Mouse (Mus musculus) heart, adult 8-10 months (tissue): ENCODE measurements around the gene Cdc14b. TPM values are rescaled to one million over a fixed set of nuclear protein-coding genes. Genes with fewer than 3 reads are reported as not detected.

Experiments used
- DNase-seq: peaks from one replicate; pipeline ENCODE4 v3.0.0; 2022; ENCODE audit warnings: low spot score
- total RNA-seq, 4 experiments: library from RNA; stranded (reverse); gene quantifications; 2 replicates each; pipeline ENCODE4 v1.2.4; 2022

The Cdc14b gene
- total RNA-seq, 4 experiments from 2014 or later, result 7.7 to 11.5 (median 9.7) TPM

DNA sequence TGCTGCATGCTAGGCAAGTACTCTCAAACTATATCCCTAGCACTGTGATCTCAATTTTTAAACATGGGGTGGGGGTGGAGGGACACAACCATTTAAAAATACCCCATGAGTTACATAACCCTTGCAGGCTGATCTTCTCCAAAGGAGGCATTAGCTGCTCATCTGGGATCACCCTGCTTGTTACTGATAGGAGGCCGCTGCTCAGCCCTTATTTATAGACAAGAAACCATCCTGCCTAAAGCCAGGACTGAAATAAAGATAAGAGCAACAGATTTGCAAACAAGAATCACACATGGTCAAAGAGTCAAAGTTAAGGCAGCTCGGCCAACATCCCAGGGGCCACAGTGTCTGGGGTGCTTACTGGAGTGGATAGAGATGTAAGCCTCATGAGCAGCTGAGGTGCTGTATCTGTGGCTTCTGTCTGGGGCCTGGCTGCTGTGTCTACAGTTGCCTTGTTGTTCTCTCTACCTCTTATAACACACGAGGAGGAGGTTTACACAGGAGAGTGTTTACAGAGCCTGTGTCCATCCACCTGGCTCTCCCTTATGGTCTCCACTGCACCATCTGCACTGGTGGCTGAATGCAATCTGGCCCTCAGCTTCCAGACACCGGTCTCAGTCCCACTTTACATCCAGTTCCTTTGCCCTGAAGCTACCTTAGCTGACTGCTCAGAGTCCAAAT lies 38.0 kb downstream of the Cdc14b start:
- no peak for DNase-seq

DNA sequence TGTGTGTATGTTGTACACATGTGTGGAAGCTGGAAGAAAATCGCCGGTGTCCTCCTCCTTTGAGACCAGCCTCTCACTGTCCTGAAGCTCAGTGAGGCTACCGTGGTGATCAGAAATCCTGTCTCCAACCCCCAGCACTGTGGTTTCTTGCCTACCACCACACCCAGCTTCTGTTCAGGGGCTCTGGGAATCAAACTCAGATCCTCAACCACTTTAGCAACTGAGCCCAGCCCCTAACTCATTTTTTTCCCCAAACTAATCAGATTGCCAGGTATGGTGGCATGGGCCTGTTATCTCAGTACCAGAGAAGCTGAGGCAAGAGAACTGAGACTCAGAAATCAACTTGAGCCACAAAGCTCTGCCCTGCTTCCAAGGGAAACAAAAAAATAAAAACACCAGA lies 39.3 kb downstream of the Cdc14b start:
- no peak for DNase-seq

DNA sequence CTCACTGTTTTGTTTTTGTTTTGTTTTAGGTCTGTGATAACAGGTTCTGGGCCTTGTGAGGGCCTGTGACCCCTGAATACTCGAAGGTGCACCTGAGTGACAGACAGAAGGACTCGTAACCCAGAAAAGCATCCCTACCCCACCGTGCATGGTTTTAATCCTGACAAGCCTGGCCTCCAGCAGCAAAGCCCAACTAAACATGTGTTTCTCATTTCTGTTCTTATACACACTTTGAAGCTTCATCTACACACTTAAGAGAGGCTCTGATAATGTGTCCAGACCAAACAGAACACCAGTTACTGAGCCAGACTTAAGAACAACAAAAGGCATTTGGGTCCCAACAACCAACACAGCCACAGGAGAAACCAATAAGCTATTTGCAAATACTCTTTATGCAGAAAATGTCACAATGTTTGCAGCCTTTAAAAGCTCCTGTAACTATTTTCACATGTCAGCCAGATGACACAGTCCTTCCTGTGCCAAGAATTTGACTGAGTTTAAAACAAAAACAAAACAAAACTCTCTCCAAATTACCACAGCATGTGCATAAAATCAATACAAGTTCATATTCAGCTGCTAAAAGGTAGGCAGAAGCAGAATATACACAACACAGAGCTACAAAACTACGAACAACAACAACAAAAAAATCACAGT lies 39.9 kb downstream of the Cdc14b start:
- DNase-seq, result no peak

DNA sequence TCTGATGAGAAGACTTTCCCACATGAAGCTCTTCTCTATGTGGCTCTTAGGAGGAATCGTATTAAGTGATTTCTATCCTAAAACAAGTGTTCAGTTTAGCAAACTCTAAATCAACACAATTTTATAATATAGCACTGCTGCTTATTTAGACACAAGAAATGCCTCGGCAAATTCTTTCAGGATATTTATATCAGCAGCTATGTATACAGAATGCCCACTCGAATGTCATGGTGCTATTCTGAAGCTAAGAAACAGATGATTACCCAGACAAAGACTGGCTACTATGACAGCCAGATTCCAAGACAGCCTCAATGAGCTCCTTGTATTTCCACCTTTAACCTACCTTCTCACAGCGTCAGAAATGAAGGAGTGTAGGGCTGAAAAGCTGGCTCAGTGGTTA lies 42.0 kb downstream of the Cdc14b start:
- no peak for DNase-seq

DNA sequence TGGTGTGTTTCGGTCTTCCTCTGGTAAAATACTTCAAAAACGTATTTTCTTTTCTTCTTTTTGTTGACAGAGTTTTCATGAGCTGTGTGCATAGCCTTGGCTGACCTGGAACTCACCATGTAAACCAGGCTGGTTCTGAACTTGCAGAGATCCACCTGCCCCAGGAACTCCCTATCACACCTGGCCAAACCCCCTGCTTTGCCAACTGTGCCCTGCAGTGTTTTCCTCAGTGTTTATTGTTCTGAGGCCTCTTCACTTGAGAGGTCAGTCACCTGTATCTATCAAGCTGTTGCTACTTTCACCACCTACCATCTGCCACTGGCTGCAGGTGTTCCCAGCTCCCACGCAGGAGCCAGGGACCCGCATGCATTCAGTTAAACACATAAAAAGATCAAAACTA lies 48.4 kb downstream of the Cdc14b start:
- DNase-seq, result no peak

DNA sequence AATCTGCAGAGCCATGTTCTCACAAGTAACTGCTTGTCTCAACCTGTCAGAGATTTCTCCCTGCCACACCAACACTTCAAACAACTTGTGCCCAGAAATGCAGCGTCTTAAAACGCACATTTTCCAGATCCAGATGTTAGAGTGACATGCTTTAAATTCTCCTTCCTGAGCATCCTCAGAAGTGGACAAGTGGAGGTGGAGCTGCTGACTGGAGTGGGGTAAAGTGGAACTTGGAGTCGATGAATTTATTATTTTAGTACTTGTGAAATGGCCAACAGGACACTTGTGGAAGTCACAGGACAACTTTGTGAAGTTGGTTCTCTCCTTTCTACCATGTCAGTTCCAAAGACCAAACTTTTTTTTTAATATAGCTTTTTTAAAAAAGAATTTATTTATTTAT lies 49.4 kb downstream of the Cdc14b start:
- no peak for DNase-seq

DNA sequence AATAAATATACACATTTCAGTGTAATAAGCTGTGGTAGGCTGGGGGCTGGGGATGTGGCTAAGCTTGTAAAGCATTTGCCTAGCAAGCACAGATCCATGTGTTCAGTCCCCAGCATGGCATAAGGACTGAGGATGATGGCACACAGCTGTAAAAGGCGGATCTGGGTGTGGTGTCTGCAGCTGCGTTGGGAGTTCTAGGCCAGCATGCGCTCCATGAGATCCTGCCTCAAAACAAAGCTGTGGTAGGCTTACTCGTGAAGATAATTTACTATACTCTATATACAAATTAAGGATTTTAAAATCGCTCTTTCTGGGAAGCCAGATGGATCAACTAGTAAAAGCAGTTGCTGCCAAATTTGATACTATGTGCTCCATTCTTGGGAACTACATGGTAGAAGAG lies 60.2 kb downstream of the Cdc14b start:
- no peak for DNase-seq

DNA sequence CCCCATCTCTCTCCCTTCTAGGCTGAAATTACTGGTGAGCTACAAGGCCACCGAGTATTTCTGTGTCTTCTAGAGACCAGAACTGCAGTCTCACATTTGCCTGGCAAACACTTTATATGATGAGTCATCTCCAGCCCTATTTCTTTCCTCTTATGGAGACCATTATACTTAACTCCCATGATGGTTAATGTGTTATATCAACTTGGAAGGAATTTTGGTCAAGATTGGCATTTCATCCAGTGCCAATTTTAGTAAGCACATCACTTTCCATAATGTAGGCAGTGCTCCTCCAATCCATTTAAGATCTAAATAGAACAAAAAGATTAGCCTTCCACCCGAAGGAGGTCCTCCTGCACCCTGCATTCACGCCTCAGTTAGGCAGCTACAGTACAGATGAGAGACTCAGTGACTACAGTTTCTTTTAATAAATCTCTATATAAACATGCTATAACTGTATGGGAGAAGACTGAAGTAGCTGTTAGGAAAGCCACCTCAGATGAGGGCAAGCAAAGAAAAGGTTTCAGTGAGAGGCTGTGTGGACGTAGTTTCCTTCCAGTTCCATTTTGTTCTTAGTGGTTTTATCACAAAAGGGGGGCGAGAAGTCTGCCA lies 63.0 kb downstream of the Cdc14b start:
- DNase-seq, result no peak

DNA sequence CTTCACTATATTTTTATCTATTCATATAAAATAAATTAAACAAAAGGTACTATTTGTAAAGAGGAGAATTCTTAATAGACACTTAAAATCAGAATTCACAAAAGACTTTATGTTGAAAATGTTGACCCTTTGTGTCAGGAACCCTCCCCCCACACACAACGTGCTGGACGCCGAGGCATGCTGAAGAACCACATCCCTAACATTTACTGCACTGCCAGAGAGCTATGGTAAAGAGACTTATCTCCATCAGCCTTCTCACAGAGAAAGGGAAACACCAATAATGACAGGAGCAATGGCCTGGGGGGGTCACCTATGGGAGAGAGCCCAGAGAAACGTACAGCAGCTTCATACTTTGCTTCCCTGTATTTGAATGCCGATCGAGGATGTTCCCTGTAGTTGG lies 66.9 kb downstream of the Cdc14b start:
- no peak for DNase-seq

DNA sequence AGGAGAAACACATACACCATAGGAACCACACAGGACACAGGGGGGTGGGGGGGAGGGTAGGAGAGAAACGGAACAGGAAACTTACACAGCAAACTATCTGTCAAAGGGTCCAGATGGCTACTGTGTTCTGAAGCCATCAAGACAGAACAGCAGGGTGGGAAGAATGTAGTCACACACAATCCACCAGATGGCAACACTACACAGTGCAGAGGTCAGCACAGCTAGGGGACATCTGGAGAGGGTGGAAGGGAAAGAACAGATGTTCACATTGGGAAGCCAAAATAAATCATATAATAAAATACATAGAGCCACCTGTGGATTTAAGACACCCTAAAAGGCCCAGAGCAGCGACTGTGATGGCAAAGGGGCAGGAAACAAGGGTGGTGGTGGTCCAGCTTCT lies 69.9 kb downstream of the Cdc14b start:
- DNase-seq, result no peak

DNA sequence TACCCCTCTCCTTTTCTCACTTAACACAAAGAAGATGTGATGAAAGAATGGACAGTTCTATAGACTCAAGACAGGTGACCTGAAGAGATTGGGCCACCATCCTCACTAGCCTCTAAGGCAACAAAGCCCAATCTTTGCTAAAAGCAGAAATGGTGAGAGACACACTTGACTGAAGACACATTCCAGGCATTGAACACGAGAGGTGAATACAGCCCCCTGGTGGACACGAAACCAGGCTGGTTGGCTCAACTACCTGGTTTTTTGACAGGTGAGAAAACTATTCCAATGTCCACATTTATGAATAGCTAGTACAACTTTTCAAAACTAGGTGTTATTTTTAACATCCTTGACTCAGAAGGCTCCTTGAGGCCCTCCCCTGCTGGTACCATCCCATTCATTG lies 70.4 kb downstream of the Cdc14b start:
- no peak for DNase-seq

DNA sequence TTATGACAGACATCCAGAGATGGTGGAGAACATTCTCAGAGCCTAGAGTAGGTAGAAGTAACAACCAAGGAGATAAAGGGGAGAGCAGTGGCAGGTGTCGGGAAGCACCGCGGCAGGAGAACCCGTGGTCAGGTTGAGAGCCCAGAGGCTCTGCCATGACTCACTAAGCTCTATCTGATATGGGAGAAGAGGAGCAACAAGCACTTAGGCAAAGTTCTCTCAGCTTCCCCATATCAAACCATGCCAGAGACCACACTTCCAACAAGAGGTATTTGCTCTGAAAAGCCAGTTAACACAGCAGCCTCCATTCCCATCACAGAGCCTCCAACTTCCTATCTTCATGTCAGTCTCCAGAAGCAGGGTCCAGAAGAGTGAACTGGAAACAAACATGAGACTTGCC lies 74.2 kb downstream of the Cdc14b start:
- no peak for DNase-seq

DNA sequence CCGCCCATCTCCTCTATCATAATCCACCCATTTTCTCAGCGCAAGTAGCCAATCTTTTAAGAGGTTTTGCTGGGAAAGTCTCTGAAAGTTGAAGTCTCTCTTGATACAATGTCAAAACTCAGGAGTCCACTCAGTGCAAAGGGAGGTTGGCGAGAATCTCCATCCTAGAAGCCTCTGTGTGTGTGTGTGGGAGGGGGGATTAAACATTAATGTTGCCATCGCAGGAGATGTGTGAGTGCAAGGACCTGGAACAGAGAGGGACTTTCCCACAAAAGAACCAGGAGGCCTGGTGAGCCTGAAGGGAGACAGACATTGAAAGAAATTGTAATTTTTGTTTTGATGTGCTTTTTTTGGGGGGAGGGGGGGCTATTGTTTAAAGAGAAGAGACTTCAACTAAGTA lies 76.8 kb downstream of the Cdc14b start:
- DNase-seq, result no peak

DNA sequence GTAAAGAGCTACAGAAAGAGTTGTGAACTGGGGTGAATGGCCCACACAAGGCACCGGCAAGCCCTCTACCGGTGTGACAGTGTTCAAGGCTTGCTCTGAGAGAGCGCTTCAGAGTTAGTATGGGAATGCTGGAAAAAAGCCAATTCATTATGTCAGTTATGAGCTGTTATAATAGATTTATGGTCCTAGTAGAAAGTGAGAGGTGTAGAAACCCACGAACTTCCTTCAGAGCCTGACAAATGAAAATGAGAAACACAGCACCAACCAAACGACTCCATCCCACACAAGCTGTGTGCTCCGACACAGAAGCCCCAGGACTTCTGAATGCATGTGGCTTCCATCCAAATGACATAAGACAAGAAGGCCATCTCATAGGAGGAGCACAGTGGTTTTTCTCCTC lies 77.2 kb downstream of the Cdc14b start:
- DNase-seq, result no peak

DNA sequence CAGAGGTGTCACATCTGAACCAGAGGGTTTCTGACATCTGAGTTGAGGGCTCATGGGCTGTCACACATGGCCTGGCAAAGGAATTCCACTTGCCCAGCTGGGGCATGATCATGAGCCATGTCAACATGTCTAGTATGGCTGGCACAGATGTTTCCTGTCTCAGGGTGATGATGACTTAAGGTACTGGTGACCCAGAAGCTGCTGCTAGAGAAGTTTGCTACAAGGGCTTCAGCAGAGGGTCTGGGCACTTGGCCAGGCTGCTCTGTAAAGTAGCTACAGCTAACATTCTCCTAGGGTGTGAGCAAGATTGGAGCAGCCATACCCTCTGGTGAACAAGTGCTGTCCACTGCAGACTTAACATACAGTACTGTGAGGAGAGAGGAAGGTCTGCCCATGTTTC lies 88.0 kb downstream of the Cdc14b start:
- DNase-seq, result no peak

DNA sequence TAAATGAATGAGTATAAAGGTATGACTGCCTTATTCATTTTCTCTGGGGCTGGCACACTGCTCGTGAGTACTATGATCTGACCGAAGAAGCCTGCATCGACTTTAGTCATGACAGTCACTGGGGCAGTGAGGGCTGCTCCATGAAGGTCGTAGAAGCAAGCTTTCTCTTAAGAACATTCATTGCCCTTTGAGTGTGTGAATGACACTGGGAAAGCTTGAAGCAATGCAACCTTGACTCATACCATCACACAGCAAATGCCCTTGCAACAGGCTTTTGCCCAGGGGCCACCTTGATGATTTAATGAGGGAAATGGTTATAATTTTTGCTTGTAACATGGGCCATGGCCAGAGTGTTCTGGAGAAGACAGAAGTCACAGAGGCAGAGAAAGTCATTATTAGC lies 88.6 kb downstream of the Cdc14b start:
- DNase-seq, result no peak

DNA sequence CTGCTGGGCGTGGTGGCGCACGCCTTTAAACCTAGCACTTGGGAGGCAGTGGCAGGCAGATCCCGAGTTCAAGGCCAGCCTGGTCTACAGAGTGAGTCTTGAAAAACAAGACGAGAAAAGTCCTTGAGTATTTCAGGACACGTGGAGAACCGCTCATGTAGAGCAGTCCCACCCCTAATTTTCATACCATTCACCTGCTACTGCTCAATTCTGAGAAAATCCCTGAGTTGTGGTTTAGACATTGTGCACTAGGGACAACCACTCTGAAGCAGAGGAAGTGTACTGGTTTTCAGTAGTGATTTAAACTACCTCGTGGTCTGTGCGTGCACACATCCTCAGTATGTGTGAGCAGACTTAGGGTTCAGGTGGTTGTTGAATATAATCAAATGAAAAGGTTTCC lies 89.5 kb downstream of the Cdc14b start:
- DNase-seq, result no peak

DNA sequence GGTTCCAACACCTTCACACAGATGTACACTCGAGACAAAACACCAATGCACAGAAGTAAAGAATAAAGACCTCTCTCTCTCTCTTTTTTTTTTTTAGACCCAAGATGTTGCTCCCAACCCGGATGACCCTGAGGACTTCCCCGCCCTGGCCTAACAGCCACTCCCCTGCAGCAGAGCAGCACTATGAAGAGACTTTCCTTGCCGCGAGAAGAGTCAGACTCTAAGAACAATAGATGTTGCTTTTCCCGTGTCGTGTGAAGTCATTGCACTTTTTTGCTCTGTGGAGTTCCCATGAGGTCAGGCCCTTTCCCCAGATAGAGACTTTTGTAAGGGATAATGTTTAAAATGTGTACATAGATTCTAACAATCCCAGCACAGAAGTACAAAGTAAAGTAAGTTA lies 89.9 kb downstream of the Cdc14b start:
- DNase-seq, result no peak

DNA sequence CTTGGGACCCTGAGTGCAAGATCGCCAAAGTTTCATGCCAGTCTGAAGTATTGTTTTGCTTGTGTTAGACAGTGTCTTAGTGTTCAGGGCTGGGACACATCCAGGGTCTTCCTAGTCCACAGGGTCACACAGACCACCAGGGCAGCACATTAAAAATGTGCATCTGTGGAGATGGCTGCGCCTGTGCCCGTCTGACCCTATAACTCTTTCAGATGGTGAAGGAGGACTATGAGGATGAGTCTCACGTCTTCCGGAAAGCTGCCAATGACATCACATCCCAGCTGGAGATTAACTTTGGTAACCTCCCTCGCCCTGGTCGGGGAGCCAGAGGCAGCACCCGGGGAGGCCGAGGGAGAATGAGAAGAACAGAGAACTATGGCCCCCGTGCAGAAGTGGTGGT lies 90.7 kb downstream of the Cdc14b start:
- no peak for DNase-seq

DNA sequence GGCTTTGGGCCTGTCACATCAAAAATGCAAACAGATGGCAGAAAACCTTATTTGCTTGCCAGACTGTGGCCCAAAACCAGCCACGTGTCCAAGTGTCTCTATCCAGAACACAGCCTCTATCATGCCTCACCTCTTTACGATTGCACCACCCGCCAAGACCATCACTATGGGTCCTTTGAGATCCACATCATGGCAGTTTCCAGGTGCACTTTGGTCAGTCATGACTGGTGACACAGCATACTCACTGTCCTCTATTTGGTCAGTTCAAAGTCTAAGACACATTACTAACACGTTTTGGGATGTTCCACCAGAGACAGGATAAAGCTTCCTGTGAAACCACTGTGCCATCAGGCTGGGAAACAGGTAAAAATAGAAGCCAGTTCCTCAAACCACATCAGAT lies 91.5 kb downstream of the Cdc14b start:
- no peak for DNase-seq

DNA sequence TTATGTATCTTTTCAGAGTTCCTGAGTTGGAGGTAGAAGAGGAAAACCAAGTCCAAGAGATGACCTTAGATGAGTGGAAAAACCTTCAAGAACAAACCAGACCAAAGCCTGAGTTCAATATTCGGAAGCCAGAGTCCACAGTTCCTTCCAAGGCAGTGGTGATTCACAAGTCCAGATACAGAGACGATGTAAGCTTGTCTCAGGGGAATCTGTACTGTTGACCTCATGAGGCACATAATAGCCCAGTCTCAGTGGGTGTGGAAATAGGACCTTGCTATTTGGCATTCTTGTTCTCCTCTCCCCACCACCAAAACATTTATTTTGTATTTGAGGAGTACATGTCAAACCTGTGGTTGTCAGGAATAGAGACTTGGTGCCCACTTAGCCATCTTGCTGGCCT lies 93.0 kb downstream of the Cdc14b start:
- no peak for DNase-seq

DNA sequence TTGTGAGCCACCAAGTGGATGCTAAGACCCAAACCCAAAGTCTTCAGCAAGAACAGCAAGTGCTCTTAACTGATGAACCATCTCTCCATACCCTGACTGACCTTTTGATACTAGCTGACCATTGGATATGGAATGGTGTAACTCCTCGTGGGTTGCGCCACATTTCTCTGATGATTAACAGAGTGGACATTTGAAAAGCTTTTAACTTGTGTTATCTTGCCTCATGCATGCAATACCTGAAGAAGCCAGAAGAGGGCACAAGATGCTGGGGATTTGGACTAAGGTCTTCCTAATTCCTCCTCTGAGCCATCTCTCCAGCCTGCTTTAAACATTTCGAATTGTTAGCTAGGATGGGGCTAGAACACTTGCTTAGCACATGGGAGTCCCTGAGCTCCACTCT lies 94.2 kb downstream of the Cdc14b start:
- DNase-seq, result peak; percentile 34

DNA sequence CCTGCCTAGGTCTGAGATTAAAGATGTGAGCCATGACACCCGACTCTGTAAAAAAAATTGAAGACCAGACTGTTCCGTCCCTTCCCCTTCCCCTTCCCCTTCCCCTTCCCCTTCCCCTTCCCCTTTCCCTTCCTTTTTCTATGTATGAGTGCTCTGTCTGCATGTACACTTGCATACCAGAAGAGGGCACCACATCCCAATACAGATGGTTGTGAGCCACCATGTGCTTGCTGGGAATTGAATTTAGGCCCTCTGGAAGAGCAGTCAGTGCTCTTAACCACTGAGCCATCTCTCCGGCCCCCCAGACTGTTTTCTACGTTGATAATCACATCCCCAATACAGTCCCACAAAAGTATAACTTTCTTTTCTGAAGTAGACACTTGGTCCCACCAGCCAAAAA lies 94.8 kb downstream of the Cdc14b start:
- DNase-seq, result no peak
